Mouse (Mus musculus) monocyte, adult 5-6 weeks (primary cell): Measurements from ENCODE around the gene Etfdh. TPM values are rescaled to one million over a fixed set of nuclear protein-coding genes. Genes with fewer than 3 reads are reported as not detected.

ENCODE experiments used
- ATAC-seq: fragments of 153-309, 156-312 bp; replicated peaks from 2 replicates; pipeline ENCODE4 v1.8.0; 2017; ENCODE audit warnings: mild to moderate bottlenecking; ENCODE audit not compliant: low TSS enrichment, insufficient number of reproducible peaks, severe bottlenecking, poor library complexity, low FRiP score
- total RNA-seq: library from RNA; stranded (forward); fragments of 200-1000, 200-491, 200-594 nt; gene quantifications from 3 replicates; pipeline ENCODE4 v1.2.3, GENCODE M21; 2017

The Etfdh gene
- total RNA-seq, result 34.8 to 50.9 TPM (median 49.1 TPM) in 3 replicates

GRCm38 (mm10) chr3:79629416-79629730 lies at the start of gene Etfdh:
Gene Etfdh (minus strand): TSS chr3:79629500.
- ATAC-seq, result 0 out of 2 replicates have a peak, but pooled peaks have one; percentile 13

- no peak for ATAC-seq
These were observed 47.1 kb upstream of the Etfdh start for GRCm38 (mm10) chr3:79676411-79676810.

- no peak for ATAC-seq
These were observed 45.3 kb upstream of the Etfdh start for GRCm38 (mm10) chr3:79674641-79675040.

GRCm38 (mm10) chr3:79673082-79673481 lies 43.8 kb upstream of the Etfdh start:
- ATAC-seq, result no peak

GRCm38 (mm10) chr3:79672188-79672587 lies 42.9 kb upstream of the Etfdh start:
- no peak for ATAC-seq

GRCm38 (mm10) chr3:79670556-79670955 lies 41.3 kb upstream of the Etfdh start:
- ATAC-seq, result no peak

- peak; percentile 68 for ATAC-seq
These were observed 35.6 kb upstream of the Etfdh start for GRCm38 (mm10) chr3:79664787-79665408.

- ATAC-seq, result no peak
These were observed 27.4 kb upstream of the Etfdh start for GRCm38 (mm10) chr3:79656682-79657081.

GRCm38 (mm10) chr3:79652129-79652528 lies 22.8 kb upstream of the Etfdh start:
- no peak for ATAC-seq

- ATAC-seq, result peak; percentile 98
These were observed 512 bp downstream of the Etfdh start, which contains the start of gene 4930579G24Rik for GRCm38 (mm10) chr3:79628561-79629415. Gene 4930579G24Rik (plus strand): TSS chr3:79629079.

- ATAC-seq, result peak; percentile 16
These were observed 1.1 kb downstream of the Etfdh start for GRCm38 (mm10) chr3:79628182-79628560.

GRCm38 (mm10) chr3:79627484-79628181 lies 1.7 kb downstream of the Etfdh start:
- no peak for ATAC-seq

- no peak for ATAC-seq
These were observed 19.4 kb downstream of the Etfdh start for GRCm38 (mm10) chr3:79609886-79610285.

GRCm38 (mm10) chr3:79595468-79595867 lies 33.8 kb downstream of the Etfdh start:
- no peak for ATAC-seq

- ATAC-seq, result no peak
These were observed 37.4 kb downstream of the Etfdh start for GRCm38 (mm10) chr3:79591793-79592471.

- peak; percentile 90 for ATAC-seq
These were observed 38.2 kb downstream of the Etfdh start, which contains the start of gene Ppid for GRCm38 (mm10) chr3:79590863-79591792. Gene Ppid (plus strand): TSS chr3:79591342.

- ATAC-seq, result no peak
These were observed 39.6 kb downstream of the Etfdh start for GRCm38 (mm10) chr3:79589671-79590070.

GRCm38 (mm10) chr3:79586804-79587203 lies 42.5 kb downstream of the Etfdh start:
- peak; percentile 87 for ATAC-seq
